Mouse (Mus musculus) lung, embryonic 15.5 days (tissue): Measurements from ENCODE around the gene Ddr2. TPM values are rescaled to one million over a fixed set of nuclear protein-coding genes. Genes with fewer than 3 reads are reported as not detected.
A peak's percentile ranks its signal among the peaks of the same experiment; 100 is the strongest.

Source experiments
- ATAC-seq: fragments of 200-750 bp; cut with Nextera tagmentation; 2 replicates; pipeline ENCODE4 v1.8.0; 2017; ENCODE audit warnings: moderate number of reproducible peaks, borderline replicate concordance; ENCODE audit not compliant: low FRiP score, low TSS enrichment; ENCODE audit errors: extremely low read depth
- H3K27ac ChIP-seq: fragments of 300-500 bp; sonication (generic); 2 replicates; pipeline ENCODE4 v1.5.1; 2015; ENCODE audit warnings: moderate library complexity, mild to moderate bottlenecking, inconsistent platforms
- H3K27me3 ChIP-seq: fragments of 300-500 bp; sonication (generic); 2 replicates; pipeline ENCODE4 v1.6.1; 2015; ENCODE audit warnings: inconsistent platforms
- H3K36me3 ChIP-seq: fragments of 300-500 bp; sonication (generic); 2 replicates; pipeline ENCODE4 v1.6.1; 2015; ENCODE audit warnings: inconsistent platforms
- H3K4me1 ChIP-seq: fragments of 300-500 bp; sonication (generic); 2 replicates; pipeline ENCODE4 v1.6.1; 2015; ENCODE audit warnings: inconsistent platforms
- H3K4me2 ChIP-seq: fragments of 300-500 bp; sonication (generic); 2 replicates; pipeline ENCODE4 v1.6.1; 2015; ENCODE audit warnings: inconsistent platforms, mild to moderate bottlenecking, moderate library complexity
- H3K4me3 ChIP-seq: fragments of 300-500 bp; sonication (generic); 2 replicates; pipeline ENCODE4 v1.5.1; 2015; ENCODE audit warnings: mild to moderate bottlenecking, inconsistent platforms
- H3K9ac ChIP-seq: fragments of 300-500 bp; sonication (generic); 2 replicates; pipeline ENCODE4 v1.6.1; 2015; ENCODE audit warnings: inconsistent platforms
- H3K9me3 ChIP-seq: fragments of 300-500 bp; sonication (generic); 2 replicates; pipeline ENCODE4 v1.6.1; 2016; ENCODE audit warnings: inconsistent platforms
- WGBS: fragments of 180-500 bp; shearing (Covaris S2); methylation state at CpG from one replicate; pipeline ENCODE4 v1.1.7; 2015; 5-methylcytosine and 5-hydroxymethylcytosine counted together
- polyA plus RNA-seq: library from polyadenylated mRNA; unstranded; fragments of >200 nt; fragmentation: Nextera tagmentation; extraction: Ambion mirVana; gene quantifications from 2 replicates; pipeline ENCODE4 v1.2.1, GENCODE M21; 2015

Ddr2 gene
- polyA plus RNA-seq, 1 experiment from 2014 or later = 43.9 TPM

GRCm38 (mm10) chr1:169968792-169969515, 141.6 kb downstream of the Ddr2 start, which contains the start of gene Hsd17b7:
Hsd17b7 (minus strand) TSS chr1:169969241.
- H3K4me2 ChIP-seq = peak within 1 kb of the TSS; percentile 86
- H3K9me3 ChIP-seq = no peaks in the 10 kb centered on the region
- H3K4me3 ChIP-seq = peak within 1 kb of the TSS; percentile 69
- ATAC-seq = peak; percentile 100
- peak within 1 kb of the TSS; percentile 52 for H3K9ac ChIP-seq
- WGBS = under 1% methylated on average over 48 of the region's 48 CpGs
- no peaks in the 10 kb centered on the region for H3K27me3 ChIP-seq
- peaks cover 4% of the 10 kb centered on the region for H3K36me3 ChIP-seq
- H3K4me1 ChIP-seq = peaks cover 19% of the 10 kb centered on the region
- peak within 1 kb of the TSS; percentile 92 for H3K27ac ChIP-seq

- Histone ChIP-seq H3K9me3 (no peaks in the 10 kb centered on the region), H3K4me1 (peaks cover 8% of the 10 kb centered on the region; the same call in 1 of the 2 replicates), H3K4me2 (no peak overlapping the region), H3K27ac (no peak overlapping the region), H3K9ac (no peak overlapping the region), H3K4me3 (no peak overlapping the region), H3K36me3 (peaks cover 36% of the 10 kb centered on the region; the same call in 1 of the 2 replicates), H3K27me3 (no peaks in the 10 kb centered on the region)
- WGBS = 94% methylated on average over 10 of the region's 10 CpGs
- ATAC-seq = no peak
These were observed 157.5 kb downstream of the Ddr2 start for GRCm38 (mm10) chr1:169953106-169953505.

GRCm38 (mm10) chr1:169952636-169953035, 157.9 kb downstream of the Ddr2 start:
- H3K4me1 ChIP-seq = peaks cover 8% of the 10 kb centered on the region; the same call in 1 of the 2 replicates
- WGBS = 93% methylated on average over 10 of the region's 10 CpGs
- no peak overlapping the region for H3K4me2 ChIP-seq
- no peak overlapping the region for H3K27ac ChIP-seq
- H3K9ac ChIP-seq = no peak overlapping the region
- no peak overlapping the region for H3K4me3 ChIP-seq
- no peak for ATAC-seq
- peaks cover 32% of the 10 kb centered on the region; the same call in 1 of the 2 replicates for H3K36me3 ChIP-seq
- no peaks in the 10 kb centered on the region for H3K9me3 ChIP-seq
- no peaks in the 10 kb centered on the region for H3K27me3 ChIP-seq

GRCm38 (mm10) chr1:169951561-169951960, 159.0 kb downstream of the Ddr2 start:
- H3K9me3 ChIP-seq = no peaks in the 10 kb centered on the region
- H3K4me2 ChIP-seq = no peak overlapping the region
- peaks cover 29% of the 10 kb centered on the region; the same call in 1 of the 2 replicates for H3K36me3 ChIP-seq
- no peaks in the 10 kb centered on the region for H3K27me3 ChIP-seq
- 91% methylated on average over 6 of the region's 6 CpGs for WGBS
- H3K9ac ChIP-seq = no peak overlapping the region
- H3K4me1 ChIP-seq = peaks cover 8% of the 10 kb centered on the region; the same call in 1 of the 2 replicates
- no peak overlapping the region for H3K27ac ChIP-seq
- no peak overlapping the region for H3K4me3 ChIP-seq
- no peak for ATAC-seq

GRCm38 (mm10) chr1:169950651-169951050, 159.9 kb downstream of the Ddr2 start:
- H3K27me3 ChIP-seq = no peaks in the 10 kb centered on the region
- no peak overlapping the region for H3K4me2 ChIP-seq
- H3K4me3 ChIP-seq = no peak overlapping the region
- H3K9ac ChIP-seq = no peak overlapping the region
- H3K36me3 ChIP-seq = peaks cover 28% of the 10 kb centered on the region; the same call in 1 of the 2 replicates
- no peak for ATAC-seq
- no peak overlapping the region for H3K27ac ChIP-seq
- H3K4me1 ChIP-seq = peaks cover 8% of the 10 kb centered on the region; the same call in 1 of the 2 replicates
- WGBS = 90% methylated on average over 4 of the region's 4 CpGs
- H3K9me3 ChIP-seq = no peaks in the 10 kb centered on the region

GRCm38 (mm10) chr1:169949981-169950380, 160.6 kb downstream of the Ddr2 start:
- ATAC-seq = no peak
- Histone ChIP-seq H3K9ac (no peak overlapping the region), H3K9me3 (no peaks in the 10 kb centered on the region), H3K27ac (no peak overlapping the region), H3K4me1 (peaks cover 8% of the 10 kb centered on the region; the same call in 1 of the 2 replicates), H3K27me3 (no peaks in the 10 kb centered on the region), H3K36me3 (peaks cover 22% of the 10 kb centered on the region; the same call in 1 of the 2 replicates), H3K4me3 (no peak overlapping the region), H3K4me2 (no peak overlapping the region)
- 49% methylated on average over 7 of the region's 7 CpGs for WGBS

GRCm38 (mm10) chr1:169948866-169949265, 161.7 kb downstream of the Ddr2 start:
- ATAC-seq = no peak
- no peak overlapping the region for H3K4me3 ChIP-seq
- peaks cover 13% of the 10 kb centered on the region; the same call in 1 of the 2 replicates for H3K36me3 ChIP-seq
- no peak overlapping the region for H3K9ac ChIP-seq
- H3K9me3 ChIP-seq = no peaks in the 10 kb centered on the region
- no peaks in the 10 kb centered on the region for H3K27me3 ChIP-seq
- H3K27ac ChIP-seq = no peak overlapping the region
- no peak overlapping the region for H3K4me2 ChIP-seq
- H3K4me1 ChIP-seq = peaks cover 8% of the 10 kb centered on the region; the same call in 1 of the 2 replicates
- 50% methylated on average over 7 of the region's 7 CpGs for WGBS

GRCm38 (mm10) chr1:169948280-169948679, 162.3 kb downstream of the Ddr2 start:
- Histone ChIP-seq H3K4me1 (peaks cover 8% of the 10 kb centered on the region; the same call in 1 of the 2 replicates), H3K9me3 (no peaks in the 10 kb centered on the region), H3K4me2 (no peak overlapping the region), H3K4me3 (no peak overlapping the region), H3K27ac (no peak overlapping the region), H3K27me3 (no peaks in the 10 kb centered on the region), H3K9ac (no peak overlapping the region), H3K36me3 (peaks cover 11% of the 10 kb centered on the region; the same call in 1 of the 2 replicates)
- ATAC-seq = no peak
- 59% methylated on average over 7 of the region's 7 CpGs for WGBS

- Histone ChIP-seq H3K9me3 (no peaks in the 10 kb centered on the region), H3K36me3 (peaks cover 5% of the 10 kb centered on the region; the same call in 1 of the 2 replicates), H3K27ac (no peak overlapping the region), H3K4me3 (no peak overlapping the region), H3K4me1 (peaks cover 8% of the 10 kb centered on the region; the same call in 1 of the 2 replicates), H3K27me3 (no peaks in the 10 kb centered on the region), H3K4me2 (no peak overlapping the region), H3K9ac (no peak overlapping the region)
- ATAC-seq = no peak
- 74% methylated on average over 6 of the region's 6 CpGs for WGBS
These were observed 162.9 kb downstream of the Ddr2 start for GRCm38 (mm10) chr1:169947654-169948053.

- no peak for ATAC-seq
These were observed 164.6 kb downstream of the Ddr2 start for GRCm38 (mm10) chr1:169946004-169946403.

GRCm38 (mm10) chr1:169939345-169939744, 171.2 kb downstream of the Ddr2 start:
- Histone ChIP-seq H3K27me3 (no peaks in the 10 kb centered on the region), H3K9me3 (no peaks in the 10 kb centered on the region), H3K4me3 (no peak overlapping the region), H3K9ac (no peak overlapping the region), H3K36me3 (no peaks in the 10 kb centered on the region), H3K4me2 (no peak overlapping the region), H3K27ac (no peak overlapping the region), H3K4me1 (no peaks in the 10 kb centered on the region)
- 4% methylated on average over 2 of the region's 2 CpGs for WGBS
- ATAC-seq = no peak

More at GRCm38 (mm10) chr1:169946004-169946403, 164.6 kb downstream of the Ddr2 start:
- no peak overlapping the region for H3K9ac ChIP-seq
- 0 out of 2 replicates have a peak, but pooled peaks cover 3% of the 10 kb centered on the region for H3K36me3 ChIP-seq
- H3K4me3 ChIP-seq = no peak overlapping the region
- no peaks in the 10 kb centered on the region for H3K9me3 ChIP-seq
- WGBS = 70% methylated on average over 3 of the region's 3 CpGs
- no peaks in the 10 kb centered on the region for H3K27me3 ChIP-seq
- peaks cover 8% of the 10 kb centered on the region; the same call in 1 of the 2 replicates for H3K4me1 ChIP-seq
- H3K4me2 ChIP-seq = no peak overlapping the region
- no peak overlapping the region for H3K27ac ChIP-seq
